Mouse (Mus musculus): ENCODE results near the gene Impg2. TPM values are rescaled to one million over a fixed set of nuclear protein-coding genes. Genes with fewer than 3 reads are reported as not detected.

Gene Impg2
- total RNA-seq, 1 experiment from 2014 or later = not detected

- ATAC-seq (replicated peaks; ENCODE audit: low read depth, poor library complexity, severe bottlenecking) = no peak
These were observed 92.0 kb downstream of the Impg2 start for GRCm38 (mm10) chr16:56295888-56296648.

GRCm38 (mm10) chr16:56298248-56298647 is 94.1 kb downstream of the Impg2 start:
- no peak for ATAC-seq (replicated peaks; ENCODE audit: low read depth, poor library complexity, severe bottlenecking)

GRCm38 (mm10) chr16:56298836-56299235 is 94.7 kb downstream of the Impg2 start:
- ATAC-seq (replicated peaks; ENCODE audit: low read depth, poor library complexity, severe bottlenecking) = no peak

GRCm38 (mm10) chr16:56302996-56303395 is 98.9 kb downstream of the Impg2 start:
- ATAC-seq (replicated peaks; ENCODE audit: low read depth, poor library complexity, severe bottlenecking) = no peak

DNA sequence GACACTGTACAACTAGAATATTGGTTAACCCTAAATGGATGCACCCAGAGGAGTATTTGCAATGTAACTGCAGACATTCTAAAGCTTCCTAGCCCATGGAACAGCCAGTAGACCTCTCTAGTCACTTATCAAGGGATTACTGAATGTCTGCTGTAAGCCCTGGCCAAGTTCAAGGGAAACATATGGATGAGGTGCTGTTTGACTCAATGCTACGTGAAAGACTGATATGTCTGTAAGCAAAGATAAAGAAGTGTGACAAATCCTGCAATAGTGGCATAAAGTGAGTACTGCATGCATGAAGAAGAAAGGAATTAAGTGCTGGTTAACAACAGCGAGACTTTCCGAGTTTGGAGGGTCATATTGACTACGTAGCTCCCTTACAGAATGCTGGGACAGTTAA is 100.1 kb downstream of the Impg2 start:
- ATAC-seq (replicated peaks; ENCODE audit: low read depth, poor library complexity, severe bottlenecking) = no peak

GRCm38 (mm10) chr16:56307575-56307974 is 103.5 kb downstream of the Impg2 start:
- no peak for ATAC-seq (replicated peaks; ENCODE audit: low read depth, poor library complexity, severe bottlenecking)

- ATAC-seq (replicated peaks; ENCODE audit: low read depth, poor library complexity, severe bottlenecking) = no peak
These were observed 107.2 kb downstream of the Impg2 start for GRCm38 (mm10) chr16:56311291-56311690.

Other genes with a start within 250 kb of the Impg2 start
- 1,507 and 2,166 TPM in 2 replicates for gene Rpl24, start 238.0 kb upstream of the Impg2 start, total RNA-seq (2017)
- 42.4 and 49.9 TPM in 2 replicates for gene Zbtb11, start 230.4 kb upstream of the Impg2 start, total RNA-seq (2017)
- gene Pcnp, start 174.6 kb upstream of the Impg2 start, total RNA-seq (2017) = 116 and 120 TPM in 2 replicates
- 50.0 and 58.0 TPM in 2 replicates for gene Trmt10c, start 166.5 kb upstream of the Impg2 start, total RNA-seq (2017)
- 26.1 and 29.4 TPM in 2 replicates for gene Senp7, start 156.0 kb upstream of the Impg2 start, total RNA-seq (2017)